Mouse (Mus musculus): Measurements from ENCODE around the gene Zfp746. TPM values are rescaled to one million over a fixed set of nuclear protein-coding genes. Genes with fewer than 3 reads are reported as not detected.

Zfp746 gene
- polyA plus RNA-seq, 1 experiment: 16.9 TPM

- Histone ChIP-seq H3K4me3 (ENCODE audit: low read depth, low read length) (no peak overlapping the region), H3K36me3 (ENCODE audit: control insufficient read depth, insufficient read depth, low read length) (peaks cover 12% of the 10 kb centered on the region), H3K4me1 (ENCODE audit: control insufficient read depth, insufficient read depth, insufficient read length, low read length) (no peaks in the 10 kb centered on the region; the same call in 1 of the 2 replicates), H3K27me3 (ENCODE audit: control insufficient read depth, insufficient read depth, low read length) (no peaks in the 10 kb centered on the region), H3K27ac (ENCODE audit: insufficient read depth, low read depth, low read length) (no peak overlapping the region)
- TF ChIP-seq POLR2A (IDR thresholded peaks at IDR 0.05; ENCODE audit: low read depth, low read length) (no peak), CTCF (IDR thresholded peaks at IDR 0.05; ENCODE audit: extremely low read depth, insufficient read length, insufficient replicate concordance, low read depth, low read length) (no peak)
- 93% methylated on average over 2 of the region's 2 CpGs for WGBS
Observed at GRCm38 (mm10) chr6:48020006-48020405, 66.4 kb downstream of the Zfp746 start.

- TF ChIP-seq POLR2A (IDR thresholded peaks at IDR 0.05; ENCODE audit: low read depth, low read length): no peak
- no peak for TF ChIP-seq CTCF (IDR thresholded peaks at IDR 0.05; ENCODE audit: extremely low read depth, insufficient read length, insufficient replicate concordance, low read depth, low read length)
- Histone ChIP-seq H3K36me3 (ENCODE audit: control insufficient read depth, insufficient read depth, low read length) (peaks cover 3% of the 10 kb centered on the region; the same call in 1 of the 2 replicates), H3K27me3 (ENCODE audit: control insufficient read depth, insufficient read depth, low read length) (no peaks in the 10 kb centered on the region), H3K4me3 (ENCODE audit: low read depth, low read length) (no peak overlapping the region), H3K4me1 (ENCODE audit: control insufficient read depth, insufficient read depth, insufficient read length, low read length) (no peaks in the 10 kb centered on the region; the same call in 1 of the 2 replicates), H3K27ac (ENCODE audit: insufficient read depth, low read depth, low read length) (no peak overlapping the region)
- WGBS: 90% methylated on average over 9 of the region's 9 CpGs
Observed at GRCm38 (mm10) chr6:48016841-48017240, 69.6 kb downstream of the Zfp746 start.

GRCm38 (mm10) chr6:48016090-48016521, 70.3 kb downstream of the Zfp746 start:
- Histone ChIP-seq H3K36me3 (ENCODE audit: control insufficient read depth, insufficient read depth, low read length) (peaks cover 3% of the 10 kb centered on the region; the same call in 1 of the 2 replicates), H3K4me1 (ENCODE audit: control insufficient read depth, insufficient read depth, insufficient read length, low read length) (no peaks in the 10 kb centered on the region; the same call in 1 of the 2 replicates), H3K27ac (ENCODE audit: insufficient read depth, low read depth, low read length) (no peak overlapping the region), H3K4me3 (ENCODE audit: low read depth, low read length) (peak overlapping the region; percentile 46), H3K27me3 (ENCODE audit: control insufficient read depth, insufficient read depth, low read length) (no peaks in the 10 kb centered on the region)
- TF ChIP-seq POLR2A (IDR thresholded peaks at IDR 0.05; ENCODE audit: low read depth, low read length): no peak
- TF ChIP-seq CTCF (IDR thresholded peaks at IDR 0.05; ENCODE audit: extremely low read depth, insufficient read length, insufficient replicate concordance, low read depth, low read length): peak; percentile 78; the same call in 1 of the 2 replicates
- 0% methylated on average over 24 of the region's 24 CpGs for WGBS

Other genes starting within 250 kb of the Zfp746 start
- 2.8 and 5.9 TPM in 2 replicates for gene Zfp282, start 209.4 kb downstream of the Zfp746 start, polyA plus RNA-seq (2012; rRNA removed)
- 2.3 and 5.7 TPM in 2 replicates for gene Zfp212, start 166.1 kb downstream of the Zfp746 start, polyA plus RNA-seq (2012; rRNA removed)
- 5.1 and 6.9 TPM in 2 replicates for gene Zfp956, start 133.2 kb downstream of the Zfp746 start, polyA plus RNA-seq (2012; rRNA removed)
- gene Zfp777, start 37.7 kb downstream of the Zfp746 start, polyA plus RNA-seq (2012; rRNA removed): 9.4 and 18.0 TPM in 2 replicates